Mouse (Mus musculus): Measurements from ENCODE around the gene Chadl.

- TF ChIP-seq CTCF (IDR thresholded peaks at IDR 0.05; ENCODE audit: insufficient read depth, low read length) (no peak), POLR2A (IDR thresholded peaks at IDR 0.05; ENCODE audit: borderline replicate concordance, extremely low read depth, low read depth, low read length) (no peak)
Measured at GRCm38 (mm10) chr15:81661701-81662100, 35.4 kb downstream of the Chadl start.

Data from lung, adult 2 months (tissue).